Mouse (Mus musculus): Measurements from ENCODE around the gene Gm20662. TPM values are rescaled to one million over a fixed set of nuclear protein-coding genes. Genes with fewer than 3 reads are reported as not detected.

The Gm20662 gene
- polyA plus RNA-seq, 1 experiment from 2014 or later, result 0.48 TPM

GRCm38 (mm10) chr9:108020741-108021140 is 24.6 kb downstream of the Gm20662 start:
- ATAC-seq (ENCODE audit: low read depth), result no peak
- 87% methylated on average over 1 of the region's 1 CpGs for WGBS (ENCODE audit: insufficient replicate concordance)

GRCm38 (mm10) chr9:108023216-108023615 is 27.1 kb downstream of the Gm20662 start:
- Histone ChIP-seq H3K4me1 (ENCODE audit: control insufficient read depth, low read depth, low read length) (peaks cover 8% of the 10 kb centered on the region), H3K27ac (ENCODE audit: low read length) (no peak overlapping the region), H3K4me2 (ENCODE audit: low read depth, low read length) (no peak overlapping the region), H3K27me3 (ENCODE audit: control insufficient read depth, insufficient read depth, low read depth, low read length) (no peaks in the 10 kb centered on the region), H3K9me3 (replicated peaks; ENCODE audit: control insufficient read depth, low read length) (no peaks in the 10 kb centered on the region), H3K9ac (ENCODE audit: low read depth, low read length) (no peak overlapping the region), H3K4me3 (ENCODE audit: low read depth, low read length) (no peak overlapping the region), H3K36me3 (ENCODE audit: control insufficient read depth, insufficient read depth) (peaks cover 37% of the 10 kb centered on the region)
- no peak for ATAC-seq (ENCODE audit: low read depth)
- WGBS (ENCODE audit: insufficient replicate concordance), result 77% methylated on average over 3 of the region's 3 CpGs

More at GRCm38 (mm10) chr9:108020741-108021140, 24.6 kb downstream of the Gm20662 start:
- Histone ChIP-seq H3K4me2 (ENCODE audit: low read depth, low read length) (no peak overlapping the region), H3K9me3 (replicated peaks; ENCODE audit: control insufficient read depth, low read length) (no peaks in the 10 kb centered on the region), H3K27ac (ENCODE audit: low read length) (peak overlapping the region; percentile 32; the same call in 1 of the 2 replicates), H3K9ac (ENCODE audit: low read depth, low read length) (no peak overlapping the region), H3K27me3 (ENCODE audit: control insufficient read depth, insufficient read depth, low read depth, low read length) (no peaks in the 10 kb centered on the region), H3K4me3 (ENCODE audit: low read depth, low read length) (no peak overlapping the region), H3K36me3 (ENCODE audit: control insufficient read depth, insufficient read depth) (peaks cover 17% of the 10 kb centered on the region), H3K4me1 (ENCODE audit: control insufficient read depth, low read depth, low read length) (peaks cover 8% of the 10 kb centered on the region)

- no peak overlapping the region for H3K4me2 ChIP-seq (ENCODE audit: low read depth, low read length)
- no peaks in the 10 kb centered on the region for H3K9me3 ChIP-seq (replicated peaks; ENCODE audit: control insufficient read depth, low read length)
- H3K27ac ChIP-seq (ENCODE audit: low read length), result no peak overlapping the region
- 87% methylated on average over 3 of the region's 3 CpGs for WGBS (ENCODE audit: insufficient replicate concordance)
- ATAC-seq (ENCODE audit: low read depth), result no peak
- H3K27me3 ChIP-seq (ENCODE audit: control insufficient read depth, insufficient read depth, low read depth, low read length), result no peaks in the 10 kb centered on the region
- peaks cover 41% of the 10 kb centered on the region for H3K36me3 ChIP-seq (ENCODE audit: control insufficient read depth, insufficient read depth)
- H3K4me1 ChIP-seq (ENCODE audit: control insufficient read depth, low read depth, low read length), result peaks cover 3% of the 10 kb centered on the region; the same call in 1 of the 2 replicates
- H3K9ac ChIP-seq (ENCODE audit: low read depth, low read length), result no peak overlapping the region
- no peak overlapping the region for H3K4me3 ChIP-seq (ENCODE audit: low read depth, low read length)
These were observed 30.4 kb downstream of the Gm20662 start for GRCm38 (mm10) chr9:108026584-108026983.

GRCm38 (mm10) chr9:108027867-108028266 is 31.7 kb downstream of the Gm20662 start:
- WGBS (ENCODE audit: insufficient replicate concordance), result 89% methylated on average over 3 of the region's 3 CpGs
- Histone ChIP-seq H3K4me2 (ENCODE audit: low read depth, low read length) (no peak overlapping the region), H3K36me3 (ENCODE audit: control insufficient read depth, insufficient read depth) (peaks cover 52% of the 10 kb centered on the region), H3K4me3 (ENCODE audit: low read depth, low read length) (no peak overlapping the region), H3K27ac (ENCODE audit: low read length) (no peak overlapping the region), H3K27me3 (ENCODE audit: control insufficient read depth, insufficient read depth, low read depth, low read length) (no peaks in the 10 kb centered on the region), H3K9me3 (replicated peaks; ENCODE audit: control insufficient read depth, low read length) (no peaks in the 10 kb centered on the region), H3K4me1 (ENCODE audit: control insufficient read depth, low read depth, low read length) (no peaks in the 10 kb centered on the region), H3K9ac (ENCODE audit: low read depth, low read length) (no peak overlapping the region)
- ATAC-seq (ENCODE audit: low read depth), result no peak

DNA sequence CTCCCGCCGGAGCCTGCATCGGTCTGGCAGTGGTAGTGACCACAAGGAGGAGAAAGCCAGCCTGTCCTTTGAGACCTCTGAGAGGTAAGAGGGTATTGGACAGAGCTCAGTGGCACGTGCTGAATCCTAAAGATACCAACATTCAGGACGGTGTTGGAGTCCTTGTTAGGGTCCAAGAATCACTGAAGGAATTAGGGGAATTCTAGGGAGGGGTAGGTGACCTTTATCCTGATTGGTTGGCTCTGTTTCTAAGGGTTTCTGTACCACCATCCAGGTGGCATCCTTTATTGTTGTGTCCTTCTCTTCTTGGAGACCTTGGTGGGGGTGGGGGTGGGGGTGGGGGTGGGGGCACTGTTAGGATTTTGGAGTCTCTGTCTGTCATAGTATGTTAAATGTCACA is 36.0 kb downstream of the Gm20662 start:
- no peak overlapping the region for H3K4me3 ChIP-seq (ENCODE audit: low read depth, low read length)

DNA sequence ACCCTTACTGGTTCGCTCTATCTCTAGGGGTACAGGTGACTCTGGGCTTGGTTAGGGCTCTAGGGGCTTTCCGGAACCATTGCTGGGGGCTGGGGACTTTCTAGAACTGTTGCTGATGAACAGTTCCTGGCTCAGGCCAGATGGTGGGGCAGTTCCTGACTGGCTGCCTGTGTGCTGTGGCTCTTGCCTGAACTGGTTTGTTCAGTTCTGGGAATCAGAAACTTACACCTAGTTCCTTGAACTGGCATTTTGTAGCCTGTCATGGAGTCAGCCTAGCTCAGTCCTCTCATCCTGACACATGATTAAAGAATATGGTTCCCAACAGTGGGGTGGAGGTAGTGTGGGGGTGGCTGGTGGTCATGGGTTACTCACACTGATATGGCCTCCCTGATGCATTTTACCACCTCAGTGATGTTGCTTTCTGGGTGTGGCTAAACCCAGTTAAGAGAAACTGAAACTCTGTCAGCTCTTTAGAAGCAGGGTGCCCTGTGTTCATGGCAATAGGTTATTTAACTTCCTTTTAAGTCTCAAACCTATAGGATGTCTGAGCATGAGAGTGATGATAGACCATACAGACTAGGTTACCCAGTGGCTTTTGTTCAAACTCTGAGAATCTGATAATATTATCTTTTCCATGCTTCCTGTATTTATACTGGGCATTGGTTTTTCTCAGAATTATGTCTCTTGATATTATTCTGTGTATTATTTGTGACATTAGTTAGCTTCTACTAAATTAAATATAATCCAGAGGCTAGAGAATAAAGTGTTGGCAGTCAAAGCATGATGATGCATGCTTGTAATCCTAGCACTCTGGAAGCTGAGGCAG is 39.4 kb downstream of the Gm20662 start:
- Histone ChIP-seq H3K27ac (ENCODE audit: low read length) (no peak overlapping the region), H3K36me3 (ENCODE audit: control insufficient read depth, insufficient read depth) (peaks cover 52% of the 10 kb centered on the region), H3K9me3 (replicated peaks; ENCODE audit: control insufficient read depth, low read length) (no peaks in the 10 kb centered on the region), H3K27me3 (ENCODE audit: control insufficient read depth, insufficient read depth, low read depth, low read length) (no peaks in the 10 kb centered on the region), H3K4me1 (ENCODE audit: control insufficient read depth, low read depth, low read length) (no peaks in the 10 kb centered on the region), H3K9ac (ENCODE audit: low read depth, low read length) (no peak overlapping the region), H3K4me3 (ENCODE audit: low read depth, low read length) (no peak overlapping the region), H3K4me2 (ENCODE audit: low read depth, low read length) (no peak overlapping the region)
- 95% methylated on average over 2 of the region's 2 CpGs for WGBS (ENCODE audit: insufficient replicate concordance)
- no peak for ATAC-seq (ENCODE audit: low read depth)

More for the DNA sequence above, 36.0 kb downstream of the Gm20662 start:
- 90% methylated on average over 5 of the region's 5 CpGs for WGBS (ENCODE audit: insufficient replicate concordance)
- Histone ChIP-seq H3K4me1 (ENCODE audit: control insufficient read depth, low read depth, low read length) (no peaks in the 10 kb centered on the region), H3K27me3 (ENCODE audit: control insufficient read depth, insufficient read depth, low read depth, low read length) (no peaks in the 10 kb centered on the region), H3K27ac (ENCODE audit: low read length) (no peak overlapping the region), H3K9me3 (replicated peaks; ENCODE audit: control insufficient read depth, low read length) (no peaks in the 10 kb centered on the region), H3K4me2 (ENCODE audit: low read depth, low read length) (no peak overlapping the region), H3K9ac (ENCODE audit: low read depth, low read length) (no peak overlapping the region), H3K36me3 (ENCODE audit: control insufficient read depth, insufficient read depth) (peaks cover 50% of the 10 kb centered on the region)
- ATAC-seq (ENCODE audit: low read depth), result no peak

- H3K4me2 ChIP-seq (ENCODE audit: low read depth, low read length), result no peak overlapping the region
- no peak overlapping the region for H3K27ac ChIP-seq (ENCODE audit: low read length)
- H3K4me1 ChIP-seq (ENCODE audit: control insufficient read depth, low read depth, low read length), result peaks cover 31% of the 10 kb centered on the region
- ATAC-seq (ENCODE audit: low read depth), result no peak
- 89% methylated on average over 8 of the region's 8 CpGs for WGBS (ENCODE audit: insufficient replicate concordance)
- H3K4me3 ChIP-seq (ENCODE audit: low read depth, low read length), result no peak overlapping the region
- H3K36me3 ChIP-seq (ENCODE audit: control insufficient read depth, insufficient read depth), result peaks cover 57% of the 10 kb centered on the region
- no peaks in the 10 kb centered on the region for H3K9me3 ChIP-seq (replicated peaks; ENCODE audit: control insufficient read depth, low read length)
- H3K9ac ChIP-seq (ENCODE audit: low read depth, low read length), result no peak overlapping the region
- H3K27me3 ChIP-seq (ENCODE audit: control insufficient read depth, insufficient read depth, low read depth, low read length), result no peaks in the 10 kb centered on the region
These were observed 48.8 kb downstream of the Gm20662 start for GRCm38 (mm10) chr9:108044751-108045492.

GRCm38 (mm10) chr9:108046582-108046981 is 50.4 kb downstream of the Gm20662 start:
- no peak overlapping the region for H3K27ac ChIP-seq (ENCODE audit: low read length)
- no peak overlapping the region for H3K4me2 ChIP-seq (ENCODE audit: low read depth, low read length)
- H3K4me3 ChIP-seq (ENCODE audit: low read depth, low read length), result no peak overlapping the region
- H3K36me3 ChIP-seq (ENCODE audit: control insufficient read depth, insufficient read depth), result peaks cover 55% of the 10 kb centered on the region
- no peaks in the 10 kb centered on the region for H3K9me3 ChIP-seq (replicated peaks; ENCODE audit: control insufficient read depth, low read length)
- H3K9ac ChIP-seq (ENCODE audit: low read depth, low read length), result no peak overlapping the region
- peaks cover 39% of the 10 kb centered on the region for H3K4me1 ChIP-seq (ENCODE audit: control insufficient read depth, low read depth, low read length)
- H3K27me3 ChIP-seq (ENCODE audit: control insufficient read depth, insufficient read depth, low read depth, low read length), result no peaks in the 10 kb centered on the region
- 75% methylated on average over 4 of the region's 4 CpGs for WGBS (ENCODE audit: insufficient replicate concordance)
- no peak for ATAC-seq (ENCODE audit: low read depth)
